ENCODE assay signal across 13 mouse cellular contexts in genomic region chr12:41558956-41559735, GRCm38 (mm10).
A peak's percentile ranks its signal among the peaks of the same experiment; 100 is the strongest.
DNase-seq lines count a peak whose midpoint lies in the region; ATAC-seq and TF ChIP-seq lines count a peak whose summit lies in the region.
"Had no signal": no experiment of that assay in that cellular context is flagged by ENCODE, and none has a peak within 500 bp of the region (broad histone marks: within the 10 kb centered on the region; RNA-seq: fewer than 3 reads in every experiment).

No protein-coding gene starts in this region.

- H3K4me3 ChIP-seq in kidney, embryonic 14.5 days (ENCODE audit: low read length), result no peak overlapping the region
- no peak overlapping the region for H3K4me3 ChIP-seq in neural tube, embryonic 14.5 days (ENCODE audit: low read depth, low read length)
- H3K4me3 ChIP-seq: heart, embryonic 15.5 days; limb, embryonic 12.5 days had no signal

- WGBS in kidney, embryonic 14.5 days, result 43% methylated on average over 5 of the region's 5 CpGs
- WGBS in neural tube, embryonic 14.5 days, result 21% methylated on average over 5 of the region's 5 CpGs

- H3K36me3 ChIP-seq in kidney, embryonic 14.5 days (ENCODE audit: control insufficient read depth, insufficient read depth, low read length), result no peaks in the 10 kb centered on the region
- no peaks in the 10 kb centered on the region for H3K36me3 ChIP-seq in neural tube, embryonic 14.5 days (ENCODE audit: control insufficient read depth, insufficient read depth, low read length)
- H3K36me3 ChIP-seq: heart, embryonic 15.5 days; limb, embryonic 12.5 days had no signal

- peak; percentile 66; the same call in 1 of the 2 replicates for ATAC-seq in kidney, embryonic 14.5 days (ENCODE audit: low FRiP score, low TSS enrichment)
- peak; percentile 72 for ATAC-seq in neural tube, embryonic 14.5 days (ENCODE audit: low read depth)
- ATAC-seq: Patski had no signal

- no peak for TF ChIP-seq CTCF in brain, embryonic 14.5 days (IDR thresholded peaks at IDR 0.05; ENCODE audit: borderline replicate concordance, extremely low read depth, insufficient read depth, insufficient read length)

- TF ChIP-seq POLR2A in brain, embryonic 14.5 days (IDR thresholded peaks at IDR 0.05; ENCODE audit: borderline replicate concordance, extremely low read depth, insufficient read depth, insufficient read length, poor library complexity, severe bottlenecking), result no peak

- H3K9ac ChIP-seq in kidney, embryonic 14.5 days (ENCODE audit: low read depth, low read length), result no peak overlapping the region
- H3K9ac ChIP-seq in neural tube, embryonic 14.5 days (replicated peaks; ENCODE audit: low read depth, low read length), result no peak overlapping the region
- H3K9ac ChIP-seq: heart, embryonic 15.5 days; limb, embryonic 12.5 days had no signal

- peak; percentile 24 for DNase-seq in heart, adult 11 months
- DNase-seq in heart, adult 8-10 months (ENCODE audit: low spot score), result no peak
- peak; percentile 86 for DNase-seq in brain, embryonic 14.5 days (ENCODE audit: low read depth)
- DNase-seq in adrenal gland, adult 2 months, result no peak
- DNase-seq in urinary bladder, postnatal 10 days (ENCODE audit: low spot score), result no peak
- DNase-seq in T-cell, adult 2 months (ENCODE audit: low spot score), result no peak
- DNase-seq: lung, postnatal 10 days; thymus, postnatal 4 days had no signal

- H3K27ac ChIP-seq in kidney, embryonic 14.5 days (ENCODE audit: low read depth, low read length), result no peak overlapping the region
- no peak overlapping the region for H3K27ac ChIP-seq in neural tube, embryonic 14.5 days (ENCODE audit: low read depth, low read length)
- H3K27ac ChIP-seq: heart, embryonic 15.5 days; limb, embryonic 12.5 days had no signal

- no peaks in the 10 kb centered on the region for H3K4me1 ChIP-seq in kidney, embryonic 14.5 days (ENCODE audit: control insufficient read depth, insufficient read depth, low read length)
- H3K4me1 ChIP-seq in neural tube, embryonic 14.5 days (ENCODE audit: control insufficient read depth, insufficient read depth, low read length), result no peaks in the 10 kb centered on the region; the same call in 1 of the 2 replicates

- H3K27me3 ChIP-seq in kidney, embryonic 14.5 days (ENCODE audit: control insufficient read depth, insufficient read depth, low read length), result no peaks in the 10 kb centered on the region
- H3K27me3 ChIP-seq in neural tube, embryonic 14.5 days (ENCODE audit: control insufficient read depth, insufficient read depth, low read length), result no peaks in the 10 kb centered on the region
- H3K27me3 ChIP-seq: heart, embryonic 15.5 days; limb, embryonic 12.5 days; Patski had no signal

- H3K9me3 ChIP-seq in kidney, embryonic 14.5 days (ENCODE audit: control insufficient read depth, low read length), result no peaks in the 10 kb centered on the region
- H3K9me3 ChIP-seq in neural tube, embryonic 14.5 days (ENCODE audit: control insufficient read depth, low read length), result no peaks in the 10 kb centered on the region
- H3K9me3 ChIP-seq: heart, embryonic 15.5 days; limb, embryonic 12.5 days had no signal

- no peak overlapping the region for H3K4me2 ChIP-seq in kidney, embryonic 14.5 days (replicated peaks; ENCODE audit: low read depth, low read length)
- no peak overlapping the region for H3K4me2 ChIP-seq in neural tube, embryonic 14.5 days (ENCODE audit: low read depth, low read length)
- H3K4me2 ChIP-seq: heart, embryonic 15.5 days; limb, embryonic 12.5 days had no signal

Comparison
In these comparisons a context has a peak if more than half of its experiments do, and no peak if none do; other contexts are left out.
1. DNase-seq: peak in heart, adult 11 months (single experiment) and brain, embryonic 14.5 days (single experiment); none in heart, adult 8-10 months (single experiment), adrenal gland, adult 2 months (single experiment), urinary bladder, postnatal 10 days (single experiment) and T-cell, adult 2 months (single experiment).